Mouse (Mus musculus): ENCODE results near the gene Tomm22.

The Tomm22 gene

DNA sequence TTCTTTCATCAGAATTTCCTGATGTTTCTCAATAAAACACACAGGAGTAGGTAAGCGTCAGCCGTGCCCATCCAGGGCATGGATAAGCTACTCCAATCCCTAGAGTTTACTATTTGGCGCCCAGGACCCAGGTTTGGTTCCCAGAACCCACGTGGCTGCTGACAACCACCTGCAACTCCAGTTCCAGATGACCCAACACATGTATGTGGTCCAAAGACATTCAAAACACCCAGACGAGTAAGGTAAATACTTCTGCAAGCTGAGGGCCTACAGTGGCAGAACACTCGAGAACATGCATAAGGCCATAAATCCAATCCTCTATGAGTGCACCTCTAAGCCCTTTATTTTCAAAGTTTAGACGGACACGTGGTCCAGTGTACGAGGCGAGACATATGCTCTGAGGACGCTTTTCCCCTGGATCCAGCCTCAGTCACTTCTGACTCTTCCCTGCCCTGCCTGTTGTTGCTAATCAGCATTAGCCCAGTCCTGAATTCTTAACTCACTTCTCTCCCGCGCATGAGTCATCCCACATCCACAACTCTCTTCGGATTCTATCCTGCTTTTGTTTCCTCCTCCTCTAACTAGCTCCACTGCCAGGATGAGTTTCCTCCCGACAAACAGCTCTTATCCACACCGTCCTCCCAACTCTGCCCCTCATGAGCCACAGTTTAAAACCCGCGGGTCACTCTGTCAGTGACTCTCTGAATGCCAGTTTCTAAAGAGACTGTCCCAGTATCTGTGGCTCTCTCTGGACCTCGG lies 13.2 kb downstream of the Tomm22 start:
- in situ Hi-C loops (cut with MboI; ENCODE audit: unreplicated experiment in 2 of 2) = loop anchor here (25.0 kb wide), 1 partner anchor 797 kb away; the partner anchor contains the start of genes Gga1 (in 2 of the 2), Gm49510 (in 2 of the 2) and Sh3bp1 (in 2 of the 2)

- in situ Hi-C loops (cut with MboI; ENCODE audit: unreplicated experiment in 2 of 2) = loop anchor here (25.0 kb wide), 1 partner anchor 797 kb away; the partner anchor contains the start of genes Gga1 (in 2 of the 2), Gm49510 (in 2 of the 2) and Sh3bp1 (in 2 of the 2)
These were observed 14.0 kb downstream of the Tomm22 start for GRCm38 (mm10) chr15:79684616-79685015.

DNA sequence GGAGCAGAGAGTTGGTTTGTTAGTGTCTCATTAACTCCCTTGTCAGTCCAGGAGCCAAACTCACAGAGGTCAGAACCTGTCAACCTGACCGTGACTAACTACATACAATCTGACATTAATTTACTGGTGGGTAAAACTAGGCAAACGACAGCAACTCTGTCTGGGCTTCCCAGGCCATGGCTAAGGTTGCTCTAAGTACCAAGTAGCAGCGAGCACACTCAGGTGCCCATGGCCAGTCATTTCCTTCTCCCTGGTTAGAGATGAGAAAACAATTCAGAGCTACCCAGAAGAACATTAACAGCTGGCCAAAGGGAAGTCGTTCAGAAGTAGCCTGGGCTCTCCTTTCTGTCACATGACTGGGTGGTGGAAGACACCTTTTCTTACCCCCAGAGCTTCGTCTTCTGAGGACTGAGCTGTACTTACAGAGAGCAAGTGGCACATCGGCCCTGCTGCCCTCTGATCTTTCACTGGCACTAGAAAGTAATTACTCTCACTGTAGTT lies 14.5 kb downstream of the Tomm22 start:
- in situ Hi-C loops (cut with MboI; ENCODE audit: unreplicated experiment in 2 of 2) = loop anchor here (25.0 kb wide), 1 partner anchor 798 kb away; the partner anchor contains the start of genes Gga1 (in 2 of the 2), Gm49510 (in 2 of the 2) and Sh3bp1 (in 2 of the 2)

DNA sequence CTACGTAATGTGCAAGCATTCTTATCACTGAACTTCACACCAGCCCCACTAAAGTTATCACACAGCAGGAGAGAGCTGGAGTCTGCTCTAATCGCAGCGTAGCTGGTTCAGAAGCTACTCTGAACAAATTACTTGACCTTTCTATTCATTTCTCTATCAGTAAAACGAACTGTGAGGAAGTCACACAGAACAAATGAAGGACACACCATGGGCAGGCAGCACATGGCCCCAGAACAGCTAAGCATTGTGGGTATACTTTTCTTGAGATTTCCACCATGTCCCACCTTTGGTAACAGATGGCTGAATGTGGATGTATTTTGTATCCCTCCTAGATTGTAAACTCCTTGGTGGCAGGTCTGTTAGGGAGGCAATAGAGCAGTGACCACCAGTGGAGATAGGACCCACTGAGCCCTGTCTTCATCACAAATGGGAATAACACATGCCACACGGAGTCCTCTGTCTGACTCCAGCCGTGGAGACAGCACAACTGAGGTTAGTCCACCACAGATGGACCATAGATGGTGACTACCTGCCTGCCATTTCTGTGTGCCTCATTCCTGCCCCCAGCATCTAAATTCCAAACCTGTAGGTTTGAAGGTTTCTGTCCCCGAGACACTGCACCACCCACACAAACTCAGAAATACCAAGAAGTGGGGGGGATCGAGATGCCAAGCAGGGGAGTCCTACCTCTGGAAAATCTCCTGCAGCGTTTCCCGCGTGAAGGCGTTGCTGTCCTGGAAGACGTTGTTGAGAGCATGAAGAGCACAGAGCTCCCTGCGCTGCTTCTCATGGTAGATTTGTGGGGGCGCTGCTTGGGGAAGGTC lies 15.6 kb downstream of the Tomm22 start:
- in situ Hi-C loops (cut with MboI; ENCODE audit: unreplicated experiment in 2 of 2) = loop anchor here (25.0 kb wide), 1 partner anchor 799 kb away; the partner anchor contains the start of genes Gga1 (in 2 of the 2), Gm49510 (in 2 of the 2) and Sh3bp1 (in 2 of the 2)

- in situ Hi-C loops (cut with MboI; ENCODE audit: unreplicated experiment in 2 of 2) = loop anchor here (25.0 kb wide), 1 partner anchor 800 kb away; the partner anchor contains the start of genes Gga1 (in 2 of the 2), Gm49510 (in 2 of the 2) and Sh3bp1 (in 2 of the 2)
These were observed 16.5 kb downstream of the Tomm22 start for GRCm38 (mm10) chr15:79687175-79687574.

DNA sequence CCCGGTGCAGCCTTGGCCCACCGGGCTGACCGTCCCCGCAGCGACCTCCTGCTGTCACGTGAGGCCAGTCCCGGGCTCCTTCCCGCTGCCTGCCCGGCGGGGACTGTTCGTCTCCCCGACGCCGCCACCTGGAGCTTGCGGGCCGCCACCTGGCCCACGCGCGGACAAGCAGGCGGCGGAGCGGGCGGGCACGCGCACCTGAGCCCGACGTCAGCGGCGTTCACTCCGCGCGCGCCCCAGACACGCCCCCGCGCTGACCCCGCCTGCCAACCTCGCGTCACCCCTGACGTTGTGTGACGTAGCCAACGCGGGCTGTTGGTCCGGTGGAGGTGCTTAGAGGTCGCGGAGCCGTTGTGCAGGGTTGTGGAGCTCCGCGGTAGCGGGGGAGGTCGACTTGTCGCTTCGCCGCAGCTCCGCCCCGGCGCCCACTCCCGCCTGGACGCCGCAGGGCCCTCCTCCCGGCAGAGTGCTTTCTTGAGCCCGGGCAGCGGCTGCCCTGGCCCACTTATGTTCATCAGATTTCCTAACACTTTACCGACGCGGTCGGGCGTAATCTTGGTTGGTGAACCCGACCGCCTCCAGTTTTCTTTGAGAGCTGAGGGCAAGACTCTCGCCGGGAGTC lies 17.1 kb downstream of the Tomm22 start, which contains the start of gene Josd1:
Gene Josd1 (minus strand): TSS at position 274 of the 622 bp plus-strand sequence.
- in situ Hi-C loops (cut with MboI; ENCODE audit: unreplicated experiment in 2 of 2) = loop anchor here (25.0 kb wide), 1 partner anchor 800 kb away; the partner anchor contains the start of genes Gga1 (in 2 of the 2), Gm49510 (in 2 of the 2) and Sh3bp1 (in 2 of the 2)

- in situ Hi-C loops (cut with MboI; ENCODE audit: unreplicated experiment in 2 of 2) = loop anchor here (25.0 kb wide), 1 partner anchor 801 kb away; the partner anchor contains the start of genes Gga1 (in 2 of the 2), Gm49510 (in 2 of the 2) and Sh3bp1 (in 2 of the 2)
These were observed 17.8 kb downstream of the Tomm22 start for GRCm38 (mm10) chr15:79688268-79688956.

GRCm38 (mm10) chr15:79689662-79690425 lies 19.2 kb downstream of the Tomm22 start:
- in situ Hi-C loops (cut with MboI; ENCODE audit: unreplicated experiment in 2 of 2) = loop anchor here (25.0 kb wide), 1 partner anchor 803 kb away; the partner anchor contains the start of genes Gga1 (in 2 of the 2), Gm49510 (in 2 of the 2) and Sh3bp1 (in 2 of the 2)

GRCm38 (mm10) chr15:79690426-79691022 lies 19.9 kb downstream of the Tomm22 start, which contains the start of gene Gtpbp1:
Gene Gtpbp1, plus strand, starts transcription at chr15:79690845.
- in situ Hi-C loops (cut with MboI; ENCODE audit: unreplicated experiment in 2 of 2) = loop anchor here (25.0 kb wide), 1 partner anchor 803 kb away; the partner anchor contains the start of genes Gga1 (in 2 of the 2), Gm49510 (in 2 of the 2) and Sh3bp1 (in 2 of the 2)

- in situ Hi-C loops (cut with MboI; ENCODE audit: unreplicated experiment in 2 of 2) = loop anchor here (25.0 kb wide), 1 partner anchor 804 kb away; the partner anchor contains the start of genes Gga1 (in 2 of the 2), Gm49510 (in 2 of the 2) and Sh3bp1 (in 2 of the 2)
These were observed 20.4 kb downstream of the Tomm22 start for GRCm38 (mm10) chr15:79691023-79691508.

DNA sequence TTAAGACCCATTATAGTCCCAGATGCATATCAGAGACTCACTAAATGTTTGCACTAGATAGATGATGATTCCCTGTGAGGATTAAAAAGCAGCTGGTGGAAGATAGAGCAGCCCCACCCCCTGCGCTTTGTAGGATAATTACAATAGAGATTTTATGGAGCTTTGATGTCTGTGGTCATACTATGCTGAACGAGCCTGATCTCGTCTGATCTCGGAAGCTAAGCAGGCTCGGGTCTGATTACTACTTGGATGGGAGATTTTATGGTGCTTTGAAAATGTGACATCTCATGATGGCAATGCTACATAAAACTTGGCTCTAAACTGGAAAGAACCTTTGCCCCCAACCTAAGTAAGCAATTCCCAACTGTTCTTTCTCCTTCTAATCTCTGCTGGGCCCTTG lies 21.7 kb downstream of the Tomm22 start:
- in situ Hi-C loops (cut with MboI; ENCODE audit: unreplicated experiment in 2 of 2) = loop anchor here (25.0 kb wide), 1 partner anchor 805 kb away; the partner anchor contains the start of genes Gga1 (in 2 of the 2), Gm49510 (in 2 of the 2) and Sh3bp1 (in 2 of the 2)

- in situ Hi-C loops (cut with MboI; ENCODE audit: unreplicated experiment in 2 of 2) = loop anchor here (25.0 kb wide), 1 partner anchor 806 kb away; the partner anchor contains the start of genes Gga1 (in 2 of the 2), Gm49510 (in 2 of the 2) and Sh3bp1 (in 2 of the 2)
These were observed 23.1 kb downstream of the Tomm22 start for GRCm38 (mm10) chr15:79693740-79694139.

DNA sequence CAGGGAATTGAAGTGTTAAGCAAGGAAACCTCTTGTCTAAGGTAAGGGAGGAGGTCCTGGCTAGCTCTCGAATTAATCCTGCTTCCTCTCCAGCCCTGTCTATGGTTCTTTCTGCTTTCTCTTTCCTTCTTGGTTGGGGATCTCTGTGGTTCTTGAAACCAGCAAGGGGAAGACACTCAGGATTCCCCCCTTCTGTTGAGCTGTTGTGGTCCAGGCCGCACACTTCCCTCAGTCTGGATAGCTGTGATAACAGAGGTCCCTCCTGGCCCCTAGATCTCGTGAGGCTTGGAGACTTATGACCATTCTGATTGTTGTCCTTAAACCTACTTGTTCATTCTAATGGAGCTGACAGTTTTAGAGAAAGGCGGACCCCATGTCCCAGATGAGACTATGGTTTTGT lies 23.9 kb downstream of the Tomm22 start:
- in situ Hi-C loops (cut with MboI; ENCODE audit: unreplicated experiment in 2 of 2) = loop anchor here (25.0 kb wide), 1 partner anchor 807 kb away; the partner anchor contains the start of genes Gga1 (in 2 of the 2), Gm49510 (in 2 of the 2) and Sh3bp1 (in 2 of the 2)

GRCm38 (mm10) chr15:79695516-79695915 lies 24.9 kb downstream of the Tomm22 start:
- in situ Hi-C loops (cut with MboI; ENCODE audit: unreplicated experiment in 2 of 2) = loop anchor here (25.0 kb wide), 1 partner anchor 808 kb away; the partner anchor contains the start of genes Gga1 (in 2 of the 2), Gm49510 (in 2 of the 2) and Sh3bp1 (in 2 of the 2)

- in situ Hi-C loops (cut with MboI; ENCODE audit: unreplicated experiment in 2 of 2) = loop anchor here (25.0 kb wide), 1 partner anchor 809 kb away; the partner anchor contains the start of genes Gga1 (in 2 of the 2), Gm49510 (in 2 of the 2) and Sh3bp1 (in 2 of the 2)
These were observed 25.8 kb downstream of the Tomm22 start for GRCm38 (mm10) chr15:79696508-79696907.

- in situ Hi-C loops (cut with MboI; ENCODE audit: unreplicated experiment in 2 of 2) = loop anchor here (25.0 kb wide), 1 partner anchor 810 kb away; the partner anchor contains the start of genes Gga1 (in 2 of the 2), Gm49510 (in 2 of the 2) and Sh3bp1 (in 2 of the 2)
These were observed 26.4 kb downstream of the Tomm22 start for GRCm38 (mm10) chr15:79697011-79697410.
